Mouse (Mus musculus) ES-E14 (cell line): ENCODE results near the gene Snx3. TPM values are rescaled to one million over a fixed set of nuclear protein-coding genes. Genes with fewer than 3 reads are reported as not detected.

Source experiments
- DNase-seq: peaks from one replicate; pipeline ENCODE4 v3.0.0-alpha.2; 2013; ENCODE audit warnings: low read depth, low spot score
- H3K27ac ChIP-seq: 2 replicates; pipeline ENCODE4 v1.5.1; 2012; ENCODE audit warnings: low read depth, mild to moderate bottlenecking, low read length, moderate library complexity, mixed read lengths; ENCODE audit not compliant: poor library complexity, insufficient read depth, severe bottlenecking
- H3K36me3 ChIP-seq: 2 replicates; pipeline ENCODE4 v1.6.1; 2012; ENCODE audit warnings: mild to moderate bottlenecking, low read length, moderate library complexity, mixed read lengths; ENCODE audit not compliant: control insufficient read depth, poor library complexity, insufficient read depth, severe bottlenecking
- H3K4me1 ChIP-seq, 2 experiments: fragments of 150-350 bp in 1 of 2; sonication (generic) in 1 of 2; 2 replicates each; pipeline ENCODE4 v1.6.1; 2012; ENCODE audit warnings: low read length in 2 of 2, mild to moderate bottlenecking in 1 of 2, mixed read lengths in 1 of 2; ENCODE audit not compliant: control insufficient read depth in 2 of 2, insufficient read depth in 2 of 2, poor library complexity in 1 of 2
- H3K4me3 ChIP-seq, 2 experiments: fragments of 150-350 bp in 1 of 2; sonication (generic) in 1 of 2; 2 replicates each; pipeline ENCODE4 v1.5.1; 2012; ENCODE audit warnings: low read length in 2 of 2, low read depth in 1 of 2, mild to moderate bottlenecking in 1 of 2, mixed read lengths in 1 of 2; ENCODE audit not compliant: insufficient read depth in 1 of 2, poor library complexity in 1 of 2, severe bottlenecking in 1 of 2
- H3K9ac ChIP-seq: 2 replicates; pipeline ENCODE4 v1.6.1; 2012; ENCODE audit warnings: low read depth, mild to moderate bottlenecking, low read length, mixed read lengths; ENCODE audit not compliant: poor library complexity, insufficient read depth, severe bottlenecking
- H3K9me3 ChIP-seq: fragments of 150-350 bp; sonication (generic); 2 replicates; pipeline ENCODE4 v1.6.1; 2012; ENCODE audit warnings: low read depth, mild to moderate bottlenecking, low read length; ENCODE audit not compliant: control insufficient read depth, insufficient read depth
- CHD2 ChIP-seq: IDR thresholded peaks from 2 replicates; pipeline ENCODE4 v1.6.1; 2014; ENCODE audit warnings: mild to moderate bottlenecking, low read depth, low read length, inconsistent platforms
- HCFC1 ChIP-seq: IDR thresholded peaks from 2 replicates; pipeline ENCODE4 v1.6.1; 2012; ENCODE audit warnings: low read length, inconsistent platforms, borderline replicate concordance; ENCODE audit not compliant: insufficient read depth
- MAFK ChIP-seq: IDR thresholded peaks from 2 replicates; pipeline ENCODE4 v1.6.1; 2014; ENCODE audit warnings: mild to moderate bottlenecking, low read depth, low read length, inconsistent platforms; ENCODE audit not compliant: insufficient read depth
- ZC3H11A ChIP-seq: IDR thresholded peaks from 2 replicates; pipeline ENCODE4 v1.6.1; 2012; ENCODE audit warnings: low read depth, mild to moderate bottlenecking, inconsistent platforms, low read length, borderline replicate concordance
- ZNF384 ChIP-seq: IDR thresholded peaks from 2 replicates; pipeline ENCODE4 v1.6.1; 2012; ENCODE audit warnings: low read depth, low read length, inconsistent platforms
- in situ Hi-C, 2 experiments: fragments of 600-800 bp; cut with MboI; formaldehyde crosslinking; loops; one replicate each; pipeline ENCODE4 v1.15.1; 2025; ENCODE audit warnings: low sequenced_read_pairs in 2 of 2, inconsistent platforms in 1 of 2; ENCODE audit not compliant: unreplicated experiment in 2 of 2
- total RNA-seq: library from RNA; depleted of rRNA; stranded (reverse); fragments of 300-350 nt; gene quantifications from 2 replicates; pipeline ENCODE4 v1.2.3, GENCODE M21; 2012

Snx3 gene
- total RNA-seq, 1 experiment: 82.9 TPM

- H3K4me1 ChIP-seq: no peaks in the 10 kb centered on the region
- H3K9ac ChIP-seq: no peak overlapping the region
- in situ Hi-C loops: no loop called here
- H3K36me3 ChIP-seq: peaks cover 4% of the 10 kb centered on the region; the same call in 1 of the 2 replicates
- H3K9me3 ChIP-seq: no peaks in the 10 kb centered on the region
- no peak overlapping the region for H3K4me3 ChIP-seq
- DNase-seq: no peak
- TF ChIP-seq ZC3H11A (no peak), MAFK (no peak), CHD2 (no peak), HCFC1 (no peak), ZNF384 (no peak)
- no peak overlapping the region for H3K27ac ChIP-seq
These were observed 44.2 kb upstream of the Snx3 start for GRCm38 (mm10) chr10:42457557-42458191.

- peak; percentile 62 for DNase-seq
- Histone ChIP-seq H3K36me3 (peaks cover 4% of the 10 kb centered on the region; the same call in 1 of the 2 replicates), H3K9me3 (no peaks in the 10 kb centered on the region), H3K4me3 (no peak overlapping the region; a peak in 1 of 4 replicates), H3K4me1 (peaks cover 6 to 12% of the 10 kb centered on the region in 2 experiments; a peak in 2 of 4 replicates), H3K27ac (no peak overlapping the region; the same call in 1 of the 2 replicates), H3K9ac (0 out of 2 replicates have a peak overlapping the region, but pooled peaks have one; percentile 1)
- TF ChIP-seq CHD2 (no peak), MAFK (no peak), ZNF384 (no peak), HCFC1 (no peak), ZC3H11A (no peak)
- in situ Hi-C loops: no loop called here
These were observed 37.6 kb upstream of the Snx3 start for GRCm38 (mm10) chr10:42464224-42464623.

GRCm38 (mm10) chr10:42464805-42465204, 37.0 kb upstream of the Snx3 start:
- peak; percentile 66 for DNase-seq
- peaks cover under 1% of the 10 kb centered on the region; the same call in 1 of the 2 replicates for H3K36me3 ChIP-seq
- H3K4me3 ChIP-seq: peak overlapping the region; percentile 29 to 50; a peak in 3 of 4 replicates
- TF ChIP-seq ZNF384 (no peak), CHD2 (no peak), ZC3H11A (no peak), HCFC1 (no peak), MAFK (no peak)
- in situ Hi-C loops: no loop called here
- peak overlapping the region; percentile 26; the same call in 1 of the 2 replicates for H3K9ac ChIP-seq
- H3K4me1 ChIP-seq: peaks cover 6 to 12% of the 10 kb centered on the region in 2 experiments; a peak in 2 of 4 replicates
- H3K9me3 ChIP-seq: no peaks in the 10 kb centered on the region
- H3K27ac ChIP-seq: peak overlapping the region; percentile 63

GRCm38 (mm10) chr10:42474946-42475514, 26.8 kb upstream of the Snx3 start:
- DNase-seq: no peak
- TF ChIP-seq MAFK (0 out of 2 replicates have a peak, but pooled peaks have one; percentile 5), CHD2 (no peak), HCFC1 (no peak), ZC3H11A (no peak), ZNF384 (peak; percentile 90)
- Histone ChIP-seq H3K9me3 (no peaks in the 10 kb centered on the region), H3K9ac (peak overlapping the region; percentile 76; the same call in 1 of the 2 replicates), H3K36me3 (peaks cover 7% of the 10 kb centered on the region), H3K4me1 (peaks cover 5 to 13% of the 10 kb centered on the region in 2 experiments), H3K4me3 (peak overlapping the region; percentile 63 to 73), H3K27ac (peak overlapping the region; percentile 74; the same call in 1 of the 2 replicates)
- in situ Hi-C loops: no loop called here
